Comparison of ENCODE assay signal across 9 mouse cellular contexts in genomic region chr10:37861001-37861400, GRCm38 (mm10).
A peak's percentile ranks its signal among the peaks of the same experiment; 100 is the strongest.
DNase-seq lines count a peak whose midpoint lies in the region; ATAC-seq and TF ChIP-seq lines count a peak whose summit lies in the region.
"Had no signal": no experiment of that assay in that cellular context is flagged by ENCODE, and none has a peak within 500 bp of the region (broad histone marks: within the 10 kb centered on the region; RNA-seq: fewer than 3 reads in every experiment).

No protein-coding gene starts in this region.

- H3K4me1 ChIP-seq in midbrain, embryonic 10.5 days, result no peaks in the 10 kb centered on the region
- no peaks in the 10 kb centered on the region for H3K4me1 ChIP-seq in midbrain, postnatal 0 days (ENCODE audit: insufficient read depth, low read length)
- H3K4me1 ChIP-seq in midbrain, embryonic 16.5 days (ENCODE audit: control insufficient read depth, insufficient read depth, low read length), result no peaks in the 10 kb centered on the region
- H3K4me1 ChIP-seq in forebrain, embryonic 15.5 days, result no peaks in the 10 kb centered on the region

- peak overlapping the region; percentile 39; the same call in 1 of the 2 replicates for H3K27ac ChIP-seq in midbrain, embryonic 10.5 days (replicated peaks)
- H3K27ac ChIP-seq in midbrain, postnatal 0 days (ENCODE audit: low read depth, low read length), result no peak overlapping the region
- H3K27ac ChIP-seq in midbrain, embryonic 16.5 days (ENCODE audit: low read length), result no peak overlapping the region
- H3K27ac ChIP-seq in forebrain, embryonic 15.5 days (replicated peaks), result no peak overlapping the region

- no peak overlapping the region for H3K4me3 ChIP-seq in midbrain, embryonic 10.5 days
- H3K4me3 ChIP-seq in midbrain, postnatal 0 days (ENCODE audit: low read depth, low read length), result no peak overlapping the region
- no peak overlapping the region for H3K4me3 ChIP-seq in midbrain, embryonic 16.5 days (ENCODE audit: low read depth, low read length)
- H3K4me3 ChIP-seq in forebrain, embryonic 15.5 days, result no peak overlapping the region

- no peaks in the 10 kb centered on the region for H3K36me3 ChIP-seq in midbrain, embryonic 10.5 days
- no peaks in the 10 kb centered on the region for H3K36me3 ChIP-seq in midbrain, postnatal 0 days (ENCODE audit: insufficient read depth, low read length)
- no peaks in the 10 kb centered on the region for H3K36me3 ChIP-seq in midbrain, embryonic 16.5 days (ENCODE audit: control insufficient read depth, insufficient read depth, low read length)
- no peaks in the 10 kb centered on the region for H3K36me3 ChIP-seq in forebrain, embryonic 15.5 days

- DNase-seq in midbrain, embryonic 10.5 days (ENCODE audit: low spot score), result no peak
- DNase-seq in midbrain, postnatal 0 days (ENCODE audit: low spot score), result no peak
- DNase-seq in gastrocnemius, postnatal 10 days, result peak; percentile 8
- DNase-seq in kidney, adult 9 months, result peak; percentile 62
- DNase-seq in skeletal muscle tissue, adult 2 months (ENCODE audit: low read depth, low spot score), result peak; percentile 33
- DNase-seq in layer of hippocampus, adult 18-20 months (ENCODE audit: low spot score in 2 of 2), result no peak
- DNase-seq: cerebellum, postnatal 25 days had no signal

- ATAC-seq in midbrain, postnatal 0 days (ENCODE audit: low FRiP score), result no peak
- ATAC-seq in midbrain, embryonic 16.5 days, result no peak
- no peak for ATAC-seq in forebrain, embryonic 15.5 days (replicated peaks)

- no peak overlapping the region for H3K9ac ChIP-seq in midbrain, postnatal 0 days (replicated peaks; ENCODE audit: low read length, poor library complexity, severe bottlenecking)
- H3K9ac ChIP-seq in midbrain, embryonic 16.5 days (ENCODE audit: low read depth, low read length), result no peak overlapping the region
- no peak overlapping the region for H3K9ac ChIP-seq in forebrain, embryonic 15.5 days (replicated peaks)

- no peaks in the 10 kb centered on the region for H3K27me3 ChIP-seq in midbrain, embryonic 10.5 days (ENCODE audit: low read depth, poor library complexity, severe bottlenecking)
- no peaks in the 10 kb centered on the region for H3K27me3 ChIP-seq in midbrain, postnatal 0 days (ENCODE audit: insufficient read depth, low read length)
- H3K27me3 ChIP-seq in midbrain, embryonic 16.5 days (ENCODE audit: control insufficient read depth, insufficient read depth, low read depth, low read length), result no peaks in the 10 kb centered on the region
- no peaks in the 10 kb centered on the region for H3K27me3 ChIP-seq in forebrain, embryonic 15.5 days

- WGBS in midbrain, embryonic 10.5 days, result 67% methylated on average over 4 of the region's 4 CpGs
- 67% methylated on average over 4 of the region's 4 CpGs for WGBS in midbrain, postnatal 0 days
- 58% methylated on average over 4 of the region's 4 CpGs for WGBS in midbrain, embryonic 16.5 days
- WGBS in forebrain, embryonic 15.5 days, result 52% methylated on average over 4 of the region's 4 CpGs

- no peaks in the 10 kb centered on the region for H3K9me3 ChIP-seq in midbrain, embryonic 10.5 days (replicated peaks)
- H3K9me3 ChIP-seq in midbrain, postnatal 0 days (ENCODE audit: low read length), result no peaks in the 10 kb centered on the region
- no peaks in the 10 kb centered on the region for H3K9me3 ChIP-seq in midbrain, embryonic 16.5 days (replicated peaks; ENCODE audit: control insufficient read depth, low read length, poor library complexity, severe bottlenecking)
- no peaks in the 10 kb centered on the region for H3K9me3 ChIP-seq in forebrain, embryonic 15.5 days

- TF ChIP-seq CTCF in midbrain, postnatal 0 days (IDR thresholded peaks at IDR 0.05), result no peak

- H3K4me2 ChIP-seq in midbrain, postnatal 0 days (ENCODE audit: low read depth, low read length, poor library complexity, severe bottlenecking), result no peak overlapping the region
- H3K4me2 ChIP-seq in midbrain, embryonic 16.5 days (ENCODE audit: low read length), result no peak overlapping the region
- no peak overlapping the region for H3K4me2 ChIP-seq in forebrain, embryonic 15.5 days (replicated peaks)

Comparison
In these comparisons a context has a peak if more than half of its experiments do, and no peak if none do; other contexts are left out.
1. DNase-seq: peak in gastrocnemius, postnatal 10 days (single experiment), kidney, adult 9 months (single experiment) and skeletal muscle tissue, adult 2 months (single experiment); none in midbrain, embryonic 10.5 days (single experiment), midbrain, postnatal 0 days (single experiment) and layer of hippocampus, adult 18-20 months (0 of 2).